Mouse (Mus musculus) stomach, postnatal 0 days (tissue): ENCODE data around the gene Nynrin.

ENCODE experiments used
- CTCF ChIP-seq: IDR thresholded peaks from 2 replicates; pipeline ENCODE4 v1.5.1; 2016; ENCODE audit warnings: antibody characterized with exemption, low read depth, mild to moderate bottlenecking, moderate library complexity
- EP300 ChIP-seq: optimal IDR thresholded peaks from 2 replicates; pipeline ENCODE3; 2016; ENCODE audit warnings: antibody characterized with exemption

DNA sequence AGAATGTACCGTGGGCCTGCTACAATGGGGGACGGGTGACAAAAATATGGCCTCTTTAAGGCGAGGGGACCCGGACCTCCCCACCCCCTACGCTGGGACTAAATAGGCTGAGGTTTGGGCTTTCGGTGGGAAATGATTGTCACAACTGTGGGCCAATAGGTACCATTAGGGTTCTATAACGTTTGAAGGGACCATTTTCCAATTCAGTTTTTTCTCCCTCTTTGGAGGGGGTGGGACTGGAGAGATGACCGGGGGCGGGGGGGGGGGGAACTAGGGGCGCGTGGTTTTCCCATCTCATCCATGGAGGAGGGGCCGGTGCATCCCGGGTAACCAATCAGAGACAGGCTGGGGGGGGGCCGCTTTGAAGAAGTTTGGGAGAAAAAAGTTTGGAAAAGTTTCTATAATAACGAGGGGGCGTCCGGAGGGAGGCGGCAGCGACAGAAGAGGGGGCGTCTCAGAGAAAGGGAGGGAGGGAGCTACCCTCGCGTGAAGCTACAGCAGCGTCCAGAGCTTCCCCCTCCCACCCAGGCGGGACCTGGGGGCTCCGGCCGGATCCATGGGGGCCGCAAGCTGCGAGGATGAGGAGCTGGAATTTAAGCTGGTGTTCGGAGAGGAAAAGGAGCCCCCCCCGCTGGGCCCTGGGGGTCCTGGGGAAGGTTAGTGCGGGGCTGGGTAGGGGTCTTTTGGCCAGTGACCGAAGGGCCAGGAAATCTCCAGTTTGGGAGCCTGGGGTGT is 29.2 kb upstream of the Nynrin start:
- TF ChIP-seq CTCF = no peak
- no peak for TF ChIP-seq EP300
